Mouse (Mus musculus) left cerebral cortex, postnatal 10 days (tissue): ENCODE results near the gene Acot7. TPM values are rescaled to one million over a fixed set of nuclear protein-coding genes. Genes with fewer than 3 reads are reported as not detected.

ENCODE experiments used
- DNase-seq, 2 experiments: peaks; one replicate each; pipeline ENCODE4 v3.0.0; 2021 to 2022; ENCODE audit warnings: low spot score in 2 of 2, mixed read lengths in 1 of 2; ENCODE audit errors: extremely low spot score in 1 of 2
- intact Hi-C: fragments of 180-260 bp; cut with DNase I; formaldehyde crosslinking; loops from one replicate; pipeline ENCODE4 v1.15.1; 2025
- total RNA-seq, 2 experiments: library from RNA; stranded (reverse); gene quantifications; 2 replicates each; pipeline ENCODE4 v1.2.3; 2021

The Acot7 gene
- total RNA-seq, 2 experiments from 2014 or later = 415 to 420 TPM

DNA sequence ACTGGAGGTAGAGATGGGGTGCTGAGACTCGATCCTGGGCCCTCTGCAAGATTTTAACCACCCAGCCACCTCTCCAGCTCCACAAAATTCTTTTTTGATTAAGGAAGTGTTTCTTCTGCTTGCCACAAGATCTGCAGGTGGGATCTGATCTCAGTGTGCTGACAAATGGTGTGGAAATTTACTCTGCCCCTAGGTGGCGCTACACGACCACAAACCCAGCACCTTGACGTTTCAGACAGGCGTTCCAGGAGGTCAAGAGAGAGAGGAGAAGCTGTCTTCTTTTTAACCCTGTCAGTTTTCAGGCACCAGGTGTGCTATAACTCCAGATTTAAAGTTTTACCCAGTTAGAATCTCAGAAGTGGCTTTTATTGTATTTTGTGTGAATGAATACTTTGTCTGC is 4.9 kb upstream of the Acot7 start:
- intact Hi-C loops = loop anchor here (5.0 kb wide), 1 partner anchor 114 kb away; no protein-coding TSS in a partner anchor
- peak; percentile 72 to 74 for DNase-seq

GRCm38 (mm10) chr4:152173956-152174355 is 4.0 kb upstream of the Acot7 start:
- no peak for DNase-seq
- intact Hi-C loops = loop anchor here (5.0 kb wide), 1 partner anchor 113 kb away; no protein-coding TSS in a partner anchor

- intact Hi-C loops = loop anchor here (5.0 kb wide), 1 partner anchor 256 kb away; no protein-coding TSS in a partner anchor
- no peak for DNase-seq
Measured at GRCm38 (mm10) chr4:152176638-152177037, 1.3 kb upstream of the Acot7 start.

- intact Hi-C loops = loop anchor here (5.0 kb wide), 1 partner anchor 255 kb away; no protein-coding TSS in a partner anchor
- no peak for DNase-seq
Measured at GRCm38 (mm10) chr4:152177174-152177536, 779 bp upstream of the Acot7 start.

- DNase-seq = peak in 1 of 2 experiments; percentile 76
- intact Hi-C loops = loop anchor here (2.0 to 5.0 kb wide), 2 partner anchors 34 to 254 kb away; no protein-coding TSS in a partner anchor
Measured at GRCm38 (mm10) chr4:152178344-152178864, 470 bp downstream of the Acot7 start.

DNA sequence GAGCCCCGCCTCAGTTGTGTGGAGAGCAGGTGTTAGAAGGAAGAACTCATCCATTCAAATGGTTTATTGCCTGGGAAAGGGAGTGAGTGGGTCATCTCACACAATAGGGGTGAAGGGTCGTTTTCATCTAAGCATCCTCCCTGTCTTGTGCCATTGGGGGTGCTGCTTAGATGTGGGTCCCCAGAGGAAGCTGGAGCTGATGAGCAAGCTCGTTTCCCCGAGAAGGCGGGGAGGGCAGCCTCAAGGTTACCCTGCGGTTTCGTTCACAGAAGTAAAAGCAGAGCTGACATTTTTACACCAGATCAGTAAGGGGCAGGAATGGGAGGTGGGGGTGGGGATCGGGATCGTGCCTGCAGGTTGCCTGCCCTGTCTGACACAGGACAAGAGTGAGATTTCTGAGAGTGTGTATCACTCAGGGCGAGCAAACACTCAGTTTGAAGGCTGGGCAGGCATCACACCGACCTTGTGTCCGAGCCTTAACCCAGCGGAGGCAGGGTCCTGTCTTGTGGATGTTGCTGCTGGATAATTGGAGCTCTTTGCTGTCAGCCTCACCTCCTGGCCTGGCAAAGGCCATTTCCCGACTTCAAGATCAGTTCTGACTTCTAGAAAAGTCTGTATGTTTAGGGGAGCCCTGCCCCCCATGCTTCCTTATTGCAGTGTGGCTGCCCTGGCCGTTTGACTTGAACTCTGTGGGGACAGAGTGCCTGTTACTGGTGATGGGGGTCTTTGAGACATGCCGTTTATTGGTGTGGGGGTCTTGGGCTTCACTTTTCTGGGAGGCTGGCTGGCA is 1.2 kb downstream of the Acot7 start:
- DNase-seq = no peak
- intact Hi-C loops = loop anchor here (2.0 to 5.0 kb wide), 2 partner anchors 34 to 253 kb away; no protein-coding TSS in a partner anchor

GRCm38 (mm10) chr4:152179946-152180660 is 2.2 kb downstream of the Acot7 start:
- intact Hi-C loops = loop anchor here (2.0 to 5.0 kb wide), 2 partner anchors 33 to 252 kb away; no protein-coding TSS in a partner anchor
- DNase-seq = no peak

DNA sequence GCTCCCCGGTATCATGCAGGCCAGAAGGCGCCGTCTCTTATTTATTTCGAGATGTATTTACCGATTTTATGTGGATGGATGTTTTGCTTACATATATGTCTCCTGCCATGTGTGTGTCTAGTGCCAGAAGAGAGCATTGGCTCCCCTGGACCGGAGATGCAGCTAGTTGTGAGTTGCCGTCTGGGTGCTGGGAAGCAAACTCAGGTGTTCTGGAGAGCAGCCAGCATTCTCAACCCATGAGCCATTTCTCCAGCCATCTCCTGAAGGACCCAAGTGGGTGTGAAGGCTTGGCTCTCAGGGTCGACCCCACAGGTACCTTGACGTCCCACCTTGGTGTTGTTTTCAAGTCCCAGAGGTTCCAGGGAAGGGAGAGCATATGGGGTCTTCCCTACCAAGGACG is 4.3 kb downstream of the Acot7 start:
- no peak for DNase-seq

GRCm38 (mm10) chr4:152184353-152185035 is 6.6 kb downstream of the Acot7 start:
- intact Hi-C loops = no loop called here

More for the DNA sequence above, 4.3 kb downstream of the Acot7 start:
- intact Hi-C loops = no loop called here

DNA sequence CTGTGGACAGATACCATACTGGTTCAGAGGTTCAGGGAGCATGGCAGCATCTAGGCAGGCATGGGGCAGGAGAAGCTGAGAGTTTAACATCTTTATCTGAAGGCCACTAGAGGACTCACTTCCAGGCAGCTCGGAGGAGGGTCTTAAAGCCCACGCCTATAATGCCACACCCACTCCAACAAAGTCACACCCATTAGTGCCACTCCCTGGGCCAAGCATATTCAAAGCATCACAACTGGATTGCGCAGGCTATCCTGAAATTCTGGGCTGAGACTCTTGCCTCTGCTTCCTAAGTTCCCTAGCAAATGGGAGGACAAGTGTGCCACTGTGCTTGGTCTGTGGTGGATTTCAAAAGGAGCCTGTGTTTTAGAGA is 7.2 kb downstream of the Acot7 start:
- DNase-seq = no peak
- intact Hi-C loops = no loop called here

More at GRCm38 (mm10) chr4:152184353-152185035, 6.6 kb downstream of the Acot7 start:
- DNase-seq = no peak

GRCm38 (mm10) chr4:152185510-152186204 is 7.7 kb downstream of the Acot7 start:
- DNase-seq = peak in 1 of 2 experiments; percentile 51
- intact Hi-C loops = no loop called here

DNA sequence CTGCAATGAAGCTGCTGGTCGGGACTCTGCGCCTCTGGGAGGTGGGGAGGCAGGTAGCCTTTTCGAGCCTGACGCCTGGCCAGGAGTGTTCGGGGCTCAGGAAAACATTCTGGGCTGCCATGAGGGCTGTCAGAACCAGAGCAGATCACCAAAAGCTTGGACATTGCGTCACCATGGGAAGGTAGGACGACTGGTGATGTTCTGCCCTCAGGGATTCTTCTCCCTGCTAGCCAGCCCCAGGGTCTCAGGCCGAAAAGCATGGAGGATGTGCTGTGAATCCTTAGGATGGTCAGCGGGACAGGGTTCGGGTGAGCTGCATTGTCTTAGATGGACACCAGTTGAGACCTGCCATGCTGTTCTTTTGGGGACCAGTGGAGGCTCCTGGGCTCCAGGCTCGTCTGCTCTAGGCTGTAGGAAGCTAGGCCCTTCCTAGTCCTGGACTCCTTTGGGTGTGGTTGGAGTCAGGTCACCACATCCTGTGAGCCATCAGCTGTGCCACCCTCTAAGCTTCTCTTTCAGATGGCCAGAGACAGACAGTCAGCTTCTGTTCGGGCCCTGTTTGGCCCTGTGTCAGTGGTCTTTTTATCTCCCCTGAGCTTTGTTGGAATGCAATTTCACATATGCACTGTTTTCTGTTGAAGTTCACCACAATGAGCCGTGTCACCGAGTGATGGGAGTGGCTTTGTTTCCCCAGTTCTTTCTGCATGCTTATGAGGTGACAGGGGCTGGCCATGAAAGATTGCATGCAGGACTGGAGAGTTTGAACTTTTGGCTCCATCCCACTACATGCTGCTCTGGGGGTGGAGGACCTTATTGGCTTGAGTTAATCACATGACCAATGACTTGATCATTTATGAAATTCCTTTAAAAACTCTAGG is 8.5 kb downstream of the Acot7 start:
- intact Hi-C loops = no loop called here
- no peak for DNase-seq

DNA sequence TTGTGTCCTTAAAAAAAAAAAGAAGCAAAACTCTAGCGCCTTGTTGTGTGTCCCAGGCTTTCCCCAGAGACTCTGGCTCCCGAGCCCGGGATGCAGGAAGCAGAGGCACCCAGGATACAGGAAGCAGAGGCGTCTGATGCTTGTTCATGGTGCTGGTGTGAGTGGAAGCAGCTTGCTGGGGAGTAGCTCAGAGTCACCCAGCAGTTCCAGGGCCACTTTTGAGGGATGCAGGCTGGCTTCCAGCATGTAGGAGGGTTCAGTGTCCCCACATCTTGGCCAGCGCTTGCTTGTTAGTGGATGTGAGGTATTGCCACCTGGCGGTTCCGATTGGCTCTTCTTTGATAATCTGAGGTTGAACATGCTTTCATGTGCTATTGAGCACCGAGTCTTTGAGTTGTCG is 9.2 kb downstream of the Acot7 start:
- no peak for DNase-seq
- intact Hi-C loops = no loop called here

- intact Hi-C loops = no loop called here
Measured at GRCm38 (mm10) chr4:152188651-152189050, 10.7 kb downstream of the Acot7 start.

GRCm38 (mm10) chr4:152189071-152189470 is 11.1 kb downstream of the Acot7 start:
- DNase-seq = no peak
- intact Hi-C loops = no loop called here

More at GRCm38 (mm10) chr4:152188651-152189050, 10.7 kb downstream of the Acot7 start:
- no peak for DNase-seq

DNA sequence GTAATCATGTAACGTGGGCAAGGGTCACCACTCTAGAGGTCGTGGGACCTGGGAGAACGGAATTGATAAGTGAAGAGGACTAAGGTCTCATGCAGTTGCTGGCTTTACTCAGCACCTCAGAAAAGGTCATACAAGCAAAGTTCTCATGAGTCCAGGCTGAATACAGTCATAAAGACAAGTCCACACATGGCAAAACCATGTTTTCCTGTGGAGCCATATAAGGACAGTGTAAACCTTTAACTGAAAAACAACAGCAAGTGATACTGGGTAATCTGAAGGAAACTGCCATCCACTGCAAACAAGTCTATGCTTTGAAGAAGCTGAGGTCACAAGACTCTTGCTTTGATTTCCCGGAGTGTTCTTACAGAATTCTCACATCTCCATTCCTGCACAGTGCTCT is 11.8 kb downstream of the Acot7 start:
- intact Hi-C loops = no loop called here
- DNase-seq = no peak

- no peak for DNase-seq
- intact Hi-C loops = no loop called here
Measured at GRCm38 (mm10) chr4:152190096-152190653, 12.2 kb downstream of the Acot7 start.
